In genomic region chr19:45047935-45048643, GRCm38 (mm10) we compare ENCODE assay signal across 7 mouse cellular contexts. TPM values are rescaled to one million over a fixed set of nuclear protein-coding genes. Genes with fewer than 3 reads are reported as not detected.
DNase-seq lines count a peak whose midpoint lies in the region; ATAC-seq lines count a peak whose summit lies in the region.

No protein-coding gene starts in this region.

- no peaks in the 10 kb centered on the region for H3K9me3 ChIP-seq in intestine, embryonic 15.5 days
- H3K9me3 ChIP-seq in stomach, embryonic 14.5 days (ENCODE audit: control insufficient read depth, low read depth, low read length) = no peaks in the 10 kb centered on the region

- intact Hi-C loops in left cerebral cortex, postnatal 25 days (cut with DNase I) = loop anchor here (1.0 to 5.0 kb wide), 2 partner anchors 31 to 116 kb away; partner anchors contain the start of gene Slf2

- H3K4me1 ChIP-seq in intestine, embryonic 15.5 days (replicated peaks) = peaks cover 26% of the 10 kb centered on the region
- peaks cover 13% of the 10 kb centered on the region for H3K4me1 ChIP-seq in stomach, embryonic 14.5 days (ENCODE audit: control insufficient read depth, insufficient read depth, low read length)

- no peaks in the 10 kb centered on the region for H3K36me3 ChIP-seq in intestine, embryonic 15.5 days
- H3K36me3 ChIP-seq in stomach, embryonic 14.5 days (ENCODE audit: control insufficient read depth, insufficient read depth, low read length) = no peaks in the 10 kb centered on the region; the same call in none of the 2 replicates

- H3K27ac ChIP-seq in intestine, embryonic 15.5 days = peak overlapping the region; percentile 84
- peak overlapping the region; percentile 88 for H3K27ac ChIP-seq in stomach, embryonic 14.5 days (ENCODE audit: low read length)

- H3K4me3 ChIP-seq in intestine, embryonic 15.5 days (replicated peaks) = peak overlapping the region; percentile 46
- H3K4me3 ChIP-seq in stomach, embryonic 14.5 days (ENCODE audit: low read depth, low read length) = peak overlapping the region; percentile 45

- peak overlapping the region; percentile 77 for H3K4me2 ChIP-seq in intestine, embryonic 15.5 days (replicated peaks)
- peak overlapping the region; percentile 81 for H3K4me2 ChIP-seq in stomach, embryonic 14.5 days (replicated peaks; ENCODE audit: low read depth, low read length)

- 18% methylated on average over 11 of the region's 11 CpGs for WGBS in intestine, embryonic 15.5 days
- 18% methylated on average over 11 of the region's 11 CpGs for WGBS in stomach, embryonic 14.5 days

- H3K27me3 ChIP-seq in intestine, embryonic 15.5 days (replicated peaks) = peaks cover 7% of the 10 kb centered on the region; the same call in 1 of the 2 replicates
- 0 out of 2 replicates have a peak, but pooled peaks cover 6% of the 10 kb centered on the region for H3K27me3 ChIP-seq in stomach, embryonic 14.5 days (ENCODE audit: control insufficient read depth, insufficient read depth, low read length)

- DNase-seq in NIH3T3 (ENCODE audit: low read depth) = peak; percentile 94
- peak; percentile 80 for DNase-seq in cerebellum, adult 9-10 months
- peak; percentile 89 to 90 for DNase-seq in frontal cortex, postnatal 36 days (ENCODE audit: low spot score in 2 of 2)
- DNase-seq in left cerebral cortex, postnatal 25 days (ENCODE audit: low spot score in 2 of 2) = peak; percentile 76 to 98

- H3K9ac ChIP-seq in intestine, embryonic 15.5 days = peak overlapping the region; percentile 49
- H3K9ac ChIP-seq in stomach, embryonic 14.5 days (replicated peaks; ENCODE audit: low read depth, low read length) = peak overlapping the region; percentile 41

- ATAC-seq in intestine, embryonic 15.5 days = peak; percentile 50
- peak; percentile 64 for ATAC-seq in megakaryocyte progenitor cell, adult 5-6 weeks (replicated peaks; ENCODE audit: poor library complexity)
- ATAC-seq in stomach, embryonic 14.5 days (ENCODE audit: insufficient number of reproducible peaks, insufficient read depth, low FRiP score, low read depth) = peak; percentile 75

RNA-seq across cellular contexts. Expression of gene Sfxn3, which starts 0.8 kb away (rescaled TPM):
- polyA plus RNA-seq in intestine, embryonic 15.5 days (2015; fragmentation: Nextera tagmentation; extraction: Ambion mirVana) = 19.0 and 19.4 TPM in 2 replicates
- 100 to 1,000 TPM; 107 to 129 TPM for total RNA-seq in left cerebral cortex, postnatal 25 days (2021)
- total RNA-seq in megakaryocyte progenitor cell, adult 5-6 weeks (2015) = 17.5 and 23.8 TPM in 2 replicates
- 2.4 and 3.1 TPM in 2 replicates for total RNA-seq in megakaryocyte progenitor cell, adult 5-6 weeks (2017)
- polyA plus RNA-seq in stomach, embryonic 14.5 days (2014; fragmentation: Nextera tagmentation; extraction: Ambion mirVana) = 28.8 and 34.5 TPM in 2 replicates

RNA-seq across cellular contexts. Expression of gene Pdzd7, which starts 2.6 kb away (rescaled TPM):
- 0.40 and 0.43 TPM in 2 replicates for polyA plus RNA-seq in intestine, embryonic 15.5 days (2015; fragmentation: Nextera tagmentation; extraction: Ambion mirVana)
- 1 to 10 TPM; 4.2 to 4.6 TPM for total RNA-seq in left cerebral cortex, postnatal 25 days (2021)
- 0.05 TPM in 1 of 2 replicates, not detected in the other for total RNA-seq in megakaryocyte progenitor cell, adult 5-6 weeks (2015)
- total RNA-seq in megakaryocyte progenitor cell, adult 5-6 weeks (2017) = not detected in 2 replicates
- polyA plus RNA-seq in stomach, embryonic 14.5 days (2014; fragmentation: Nextera tagmentation; extraction: Ambion mirVana) = 0.62 TPM in 2 replicates

RNA-seq across cellular contexts. Expression of gene Kazald1, which starts 27.0 kb away (rescaled TPM):
- polyA plus RNA-seq in intestine, embryonic 15.5 days (2015; fragmentation: Nextera tagmentation; extraction: Ambion mirVana) = 1.5 and 1.8 TPM in 2 replicates
- total RNA-seq in left cerebral cortex, postnatal 25 days (2021) = 1 to 10 TPM; 1.9 to 2.2 TPM
- total RNA-seq in megakaryocyte progenitor cell, adult 5-6 weeks (2015) = 0.17 and 0.25 TPM in 2 replicates
- total RNA-seq in megakaryocyte progenitor cell, adult 5-6 weeks (2017) = 0.83 and 0.84 TPM in 2 replicates
- 1.3 and 4.7 TPM in 2 replicates for polyA plus RNA-seq in stomach, embryonic 14.5 days (2014; fragmentation: Nextera tagmentation; extraction: Ambion mirVana)

RNA-seq across cellular contexts. Expression of gene Lzts2, which starts 33.9 kb away (rescaled TPM):
- polyA plus RNA-seq in intestine, embryonic 15.5 days (2015; fragmentation: Nextera tagmentation; extraction: Ambion mirVana) = 56.9 and 63.2 TPM in 2 replicates
- 10 to 100 TPM; 30.8 to 32.2 TPM for total RNA-seq in left cerebral cortex, postnatal 25 days (2021)
- total RNA-seq in megakaryocyte progenitor cell, adult 5-6 weeks (2015) = 4.8 and 5.1 TPM in 2 replicates
- total RNA-seq in megakaryocyte progenitor cell, adult 5-6 weeks (2017) = 7.7 and 8.6 TPM in 2 replicates
- 52.5 and 56.0 TPM in 2 replicates for polyA plus RNA-seq in stomach, embryonic 14.5 days (2014; fragmentation: Nextera tagmentation; extraction: Ambion mirVana)

RNA-seq across cellular contexts. Expression of gene Mrpl43, which starts 41.8 kb away (rescaled TPM):
- polyA plus RNA-seq in intestine, embryonic 15.5 days (2015; fragmentation: Nextera tagmentation; extraction: Ambion mirVana) = 73.8 and 76.7 TPM in 2 replicates
- 10 to 100 TPM; 40.2 to 44.2 TPM for total RNA-seq in left cerebral cortex, postnatal 25 days (2021)
- total RNA-seq in megakaryocyte progenitor cell, adult 5-6 weeks (2015) = 44.3 and 44.8 TPM in 2 replicates
- total RNA-seq in megakaryocyte progenitor cell, adult 5-6 weeks (2017) = 25.2 and 30.3 TPM in 2 replicates
- 60.1 and 60.4 TPM in 2 replicates for polyA plus RNA-seq in stomach, embryonic 14.5 days (2014; fragmentation: Nextera tagmentation; extraction: Ambion mirVana)

Comparison
In these comparisons a context has a peak if more than half of its experiments do, and no peak if none do; other contexts are left out.
1. Peak in every context shown above with its lines: DNase-seq, ATAC-seq, H3K4me3 ChIP-seq and H3K27ac ChIP-seq.
2. RNA of gene Sfxn3, which starts 0.8 kb away (total RNA-seq): 107 to 129 TPM in left cerebral cortex, postnatal 25 days; 2.4 to 23.8 TPM in megakaryocyte progenitor cell, adult 5-6 weeks; every median in the first group is over 4 times any median in the second.
3. RNA of gene Pdzd7, which starts 2.6 kb away (total RNA-seq): 4.2 to 4.6 TPM in left cerebral cortex, postnatal 25 days; 0.05 TPM in megakaryocyte progenitor cell, adult 5-6 weeks; every median in the first group is over 4 times any median in the second.